Mouse (Mus musculus) MEL (cell line): ENCODE data around the gene Psen1. TPM values are rescaled to one million over a fixed set of nuclear protein-coding genes. Genes with fewer than 3 reads are reported as not detected.

Experiments used
- DNase-seq: peaks from one replicate; pipeline ENCODE4 v3.0.0; 2011; ENCODE audit warnings: low read depth, low spot score
- H3K27ac ChIP-seq: 2 replicates; pipeline ENCODE4 v1.5.1; 2012; ENCODE audit warnings: low read depth, mild to moderate bottlenecking, control low read depth, low read length, moderate library complexity; ENCODE audit not compliant: control insufficient read depth
- H3K27me3 ChIP-seq, 2 experiments: fragments of 150-350 bp in 1 of 2; sonication (generic) in 1 of 2; 2 replicates each; pipeline ENCODE4 v1.6.1; 2012; ENCODE audit warnings: low read length in 2 of 2, mild to moderate bottlenecking in 2 of 2, improper control_type of control experiment in 1 of 2, moderate library complexity in 1 of 2; ENCODE audit not compliant: insufficient read depth in 2 of 2, control insufficient read depth in 1 of 2
- H3K36me3 ChIP-seq, 2 experiments: 2 replicates each; pipeline ENCODE4 v1.6.1; 2012 to 2014; ENCODE audit warnings: low read length in 2 of 2, improper control_type of control experiment in 1 of 2, inconsistent platforms in 1 of 2, mild to moderate bottlenecking in 1 of 2; ENCODE audit not compliant: insufficient read depth in 2 of 2, control insufficient read depth in 1 of 2
- H3K4me1 ChIP-seq, 2 experiments: fragments of 150-350 bp in 1 of 2; sonication (generic) in 1 of 2; 2 replicates each; pipeline ENCODE4 v1.6.1; 2012; ENCODE audit warnings: low read length in 2 of 2, improper control_type of control experiment in 1 of 2, mild to moderate bottlenecking in 1 of 2; ENCODE audit not compliant: insufficient read depth in 2 of 2, control insufficient read depth in 1 of 2
- H3K4me3 ChIP-seq, 2 experiments: fragments of 150-350 bp in 1 of 2; sonication (generic) in 1 of 2; 2 replicates each; pipeline ENCODE4 v1.5.1; 2012; ENCODE audit warnings: low read depth in 2 of 2, low read length in 2 of 2, mild to moderate bottlenecking in 2 of 2, moderate library complexity in 2 of 2, control low read depth in 1 of 2, improper control_type of control experiment in 1 of 2; ENCODE audit not compliant: control insufficient read depth in 1 of 2, insufficient read depth in 1 of 2
- H3K79me2 ChIP-seq: 2 replicates; pipeline ENCODE4 v1.6.1; 2012; ENCODE audit warnings: mild to moderate bottlenecking, low read length, moderate library complexity; ENCODE audit not compliant: control insufficient read depth, poor library complexity, insufficient read depth
- H3K9ac ChIP-seq: 2 replicates; pipeline ENCODE4 v1.6.1; 2012; ENCODE audit warnings: low read depth, mild to moderate bottlenecking, control low read depth, low read length, moderate library complexity; ENCODE audit not compliant: control insufficient read depth, poor library complexity, severe bottlenecking
- H3K9me3 ChIP-seq: fragments of 150-350 bp; sonication (generic); replicated peaks from 2 replicates; pipeline ENCODE4 v1.6.1; 2012; ENCODE audit warnings: mild to moderate bottlenecking, low read length, improper control_type of control experiment, moderate library complexity; ENCODE audit not compliant: insufficient read depth
- BHLHE40 ChIP-seq: IDR thresholded peaks from 2 replicates; pipeline ENCODE4 v1.6.1; 2012; ENCODE audit warnings: low read depth, mild to moderate bottlenecking, inconsistent platforms, low read length, improper control_type of control experiment, borderline replicate concordance
- CHD1 ChIP-seq: IDR thresholded peaks from 2 replicates; pipeline ENCODE4 v1.6.1; 2012; ENCODE audit warnings: low read depth, mild to moderate bottlenecking, inconsistent platforms, low read length, improper control_type of control experiment
- CHD2 ChIP-seq: IDR thresholded peaks from 2 replicates; pipeline ENCODE4 v1.6.1; 2011; ENCODE audit warnings: low read length, improper control_type of control experiment
- E2F4 ChIP-seq: IDR thresholded peaks from 2 replicates; pipeline ENCODE4 v1.6.1; 2011; ENCODE audit warnings: low read depth, low read length, improper control_type of control experiment, borderline replicate concordance
- ELF1 ChIP-seq: IDR thresholded peaks from 2 replicates; pipeline ENCODE4 v1.6.1; 2014; ENCODE audit warnings: low read depth, mild to moderate bottlenecking, inconsistent platforms, low read length, improper control_type of control experiment, moderate library complexity
- ETS1 ChIP-seq: IDR thresholded peaks from 2 replicates; pipeline ENCODE4 v1.6.1; 2012; ENCODE audit warnings: low read depth, mild to moderate bottlenecking, inconsistent platforms, low read length, improper control_type of control experiment, moderate library complexity
- GATA1 ChIP-seq: IDR thresholded peaks from 2 replicates; pipeline ENCODE4 v1.6.1; 2011; ENCODE audit warnings: low read depth, low read length, improper control_type of control experiment
- HCFC1 ChIP-seq: IDR thresholded peaks from 2 replicates; pipeline ENCODE4 v1.6.1; 2012; ENCODE audit warnings: low read depth, mild to moderate bottlenecking, inconsistent platforms, low read length, improper control_type of control experiment, moderate library complexity
- JUND ChIP-seq: IDR thresholded peaks from 2 replicates; pipeline ENCODE4 v1.6.1; 2011; ENCODE audit warnings: low read depth, mild to moderate bottlenecking, improper control_type of control experiment, low read length
- MXI1 ChIP-seq: IDR thresholded peaks from 2 replicates; pipeline ENCODE4 v1.6.1; 2011; ENCODE audit warnings: mild to moderate bottlenecking, low read depth, low read length, improper control_type of control experiment
- MYB ChIP-seq: IDR thresholded peaks from 2 replicates; pipeline ENCODE4 v1.6.1; 2011; ENCODE audit warnings: mild to moderate bottlenecking, low read depth, low read length, improper control_type of control experiment
- MYC ChIP-seq: IDR thresholded peaks from 2 replicates; pipeline ENCODE4 v1.6.1; 2011; ENCODE audit warnings: low read depth, mild to moderate bottlenecking, low read length, improper control_type of control experiment, moderate library complexity
- NELFE ChIP-seq: IDR thresholded peaks from 2 replicates; pipeline ENCODE4 v1.6.1; 2011; ENCODE audit warnings: low read depth, low read length, improper control_type of control experiment
- NRF1 ChIP-seq: IDR thresholded peaks from 2 replicates; pipeline ENCODE4 v1.6.1; 2014; ENCODE audit warnings: low read depth, mild to moderate bottlenecking, inconsistent platforms, low read length, improper control_type of control experiment, moderate library complexity; ENCODE audit not compliant: poor library complexity, insufficient read depth, severe bottlenecking
- POLR2A ChIP-seq, 2 experiments: IDR thresholded peaks; 2 replicates each; pipeline ENCODE4 v1.6.1; 2011 to 2012; ENCODE audit warnings: low read length in 2 of 2, mild to moderate bottlenecking in 2 of 2, control low read depth in 1 of 2, improper control_type of control experiment in 1 of 2, low read depth in 1 of 2, moderate library complexity in 1 of 2; ENCODE audit not compliant: control insufficient read depth in 1 of 2, insufficient read depth in 1 of 2, poor library complexity in 1 of 2
- POLR2AphosphoS2 ChIP-seq: IDR thresholded peaks from 2 replicates; pipeline ENCODE4 v1.6.1; 2011; ENCODE audit warnings: low read length, improper control_type of control experiment
- RAD21 ChIP-seq: IDR thresholded peaks from 2 replicates; pipeline ENCODE4 v1.6.1; 2011; ENCODE audit warnings: mild to moderate bottlenecking, low read depth, low read length, improper control_type of control experiment
- RCOR1 ChIP-seq: IDR thresholded peaks from 2 replicates; pipeline ENCODE4 v1.6.1; 2012; ENCODE audit warnings: low read depth, mild to moderate bottlenecking, inconsistent platforms, low read length, improper control_type of control experiment
- SMC3 ChIP-seq: IDR thresholded peaks from 2 replicates; pipeline ENCODE4 v1.6.1; 2011; ENCODE audit warnings: low read depth, low read length, improper control_type of control experiment
- TBP ChIP-seq: IDR thresholded peaks from 2 replicates; pipeline ENCODE4 v1.8.0; 2011; ENCODE audit warnings: low read depth, low read length, improper control_type of control experiment
- TCF12 ChIP-seq: IDR thresholded peaks from 2 replicates; pipeline ENCODE4 v1.6.1; 2014; ENCODE audit warnings: low read depth, mild to moderate bottlenecking, inconsistent platforms, low read length, improper control_type of control experiment, moderate library complexity
- USF2 ChIP-seq, 2 experiments: IDR thresholded peaks; 2 replicates each; pipeline ENCODE4 v1.6.1; 2011 to 2012; ENCODE audit warnings: improper control_type of control experiment in 2 of 2, low read length in 2 of 2, borderline replicate concordance in 1 of 2, inconsistent platforms in 1 of 2, low read depth in 1 of 2, mild to moderate bottlenecking in 1 of 2; ENCODE audit not compliant: insufficient read depth in 1 of 2
- ZC3H11A ChIP-seq: IDR thresholded peaks from 2 replicates; pipeline ENCODE4 v1.6.1; 2012; ENCODE audit warnings: low read depth, mild to moderate bottlenecking, inconsistent platforms, low read length, improper control_type of control experiment
- ZKSCAN1 ChIP-seq: IDR thresholded peaks from 2 replicates; pipeline ENCODE4 v1.6.1; 2012; ENCODE audit warnings: low read depth, mild to moderate bottlenecking, inconsistent platforms, low read length, improper control_type of control experiment, moderate library complexity
- ZNF384 ChIP-seq: IDR thresholded peaks from 2 replicates; pipeline ENCODE4 v1.6.1; 2012; ENCODE audit warnings: low read depth, mild to moderate bottlenecking, inconsistent platforms, low read length, improper control_type of control experiment
- polyA plus RNA-seq, 2 experiments: library from polyadenylated mRNA; stranded (reverse) in 1 of 2; unstranded in 1 of 2; fragments of >175 nt in 1 of 2; fragments of >200 nt in 1 of 2; gene quantifications; 2 replicates each; pipeline versions ENCODE4 v1.2.1 to v1.2.4; 2012; ENCODE audit warnings: low replicate concordance in 2 of 2, low read depth in 1 of 2; ENCODE audit not compliant: insufficient read length in 2 of 2, insufficient read depth in 1 of 2, missing spikeins in 1 of 2
- total RNA-seq: library from RNA; depleted of rRNA; stranded (reverse); fragments of 300-350 nt; gene quantifications from 2 replicates; pipeline ENCODE4 v1.2.3, GENCODE M21; 2012

Psen1 gene
- total and polyA plus RNA-seq, 3 experiments: 45.4 to 63.5 TPM; not detected in 1

- H3K79me2 ChIP-seq: peaks cover 70% of the 10 kb centered on the region
- no peak for DNase-seq
- no peak overlapping the region for H3K4me3 ChIP-seq
- H3K27ac ChIP-seq: no peak overlapping the region
- H3K9ac ChIP-seq: no peak overlapping the region
- H3K9me3 ChIP-seq: no peaks in the 10 kb centered on the region
- H3K27me3 ChIP-seq: no peaks in the 10 kb centered on the region
- no peak for TF ChIP-seq NELFE
- TF ChIP-seq CHD2: no peak
- no peak for TF ChIP-seq ELF1
- TF ChIP-seq NRF1: no peak
- TF ChIP-seq RAD21: no peak
- no peak for TF ChIP-seq JUND
- no peaks in the 10 kb centered on the region; a peak in 1 of 4 replicates for H3K4me1 ChIP-seq
- H3K36me3 ChIP-seq: peaks cover 0 to 4% of the 10 kb centered on the region in 2 experiments; a peak in 2 of 4 replicates
Observed at GRCm38 (mm10) chr12:83694011-83694410, 6.1 kb downstream of the Psen1 start.

- TF ChIP-seq MYB: no peak
- no peak for TF ChIP-seq ZC3H11A
- TF ChIP-seq POLR2AphosphoS2: no peak
- TF ChIP-seq NRF1: no peak
- no peak for TF ChIP-seq BHLHE40
- TF ChIP-seq ZKSCAN1: no peak
- TF ChIP-seq SMC3: no peak
- Histone ChIP-seq H3K27ac (no peak overlapping the region), H3K79me2 (peaks cover 68% of the 10 kb centered on the region), H3K9ac (no peak overlapping the region), H3K27me3 (no peaks in the 10 kb centered on the region), H3K9me3 (no peaks in the 10 kb centered on the region), H3K36me3 (peaks cover 0 to 3% of the 10 kb centered on the region in 2 experiments; a peak in 2 of 4 replicates), H3K4me3 (no peak overlapping the region), H3K4me1 (no peaks in the 10 kb centered on the region; a peak in 1 of 4 replicates)
- no peak for DNase-seq
Observed at GRCm38 (mm10) chr12:83694669-83695068, 6.7 kb downstream of the Psen1 start.

DNA sequence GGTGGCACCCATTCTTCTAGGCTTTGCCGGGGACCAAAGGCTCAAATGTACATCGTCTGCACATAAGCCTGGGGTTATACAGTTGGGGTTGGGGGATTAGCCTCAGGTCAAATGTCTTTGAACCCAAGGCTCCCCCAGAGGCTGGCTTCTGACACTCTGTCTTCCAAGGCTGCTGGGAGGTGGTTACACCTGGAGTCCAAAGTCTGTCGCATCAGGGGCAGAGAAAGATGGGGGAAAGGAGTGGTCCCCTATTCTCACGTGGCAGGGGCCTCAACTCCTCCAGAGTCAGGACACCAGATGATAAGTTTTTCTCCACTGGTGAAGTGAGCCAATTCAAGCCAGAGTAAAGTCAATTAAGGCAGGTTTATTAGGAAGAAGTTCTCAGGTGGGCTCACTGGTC is 10.7 kb downstream of the Psen1 start:
- TF ChIP-seq NRF1: no peak
- TF ChIP-seq TCF12: no peak
- no peak for TF ChIP-seq RAD21
- no peak for TF ChIP-seq ZNF384
- no peak for TF ChIP-seq POLR2A (IDR thresholded peaks at IDR 0.05; ENCODE audit: control insufficient read depth in 1 of 2, insufficient read depth in 1 of 2, low read depth in 1 of 2, low read length in 2 of 2, poor library complexity in 1 of 2)
- TF ChIP-seq GATA1: no peak
- TF ChIP-seq ETS1: no peak
- no peak for TF ChIP-seq CHD1
- TF ChIP-seq E2F4: no peak
- TF ChIP-seq TBP: no peak
- no peak for TF ChIP-seq POLR2AphosphoS2
- TF ChIP-seq NELFE: no peak
- TF ChIP-seq JUND: no peak
- no peak for TF ChIP-seq HCFC1
- TF ChIP-seq MYC: no peak
- TF ChIP-seq ELF1: no peak
- TF ChIP-seq RCOR1: no peak
- TF ChIP-seq USF2 (IDR thresholded peaks at IDR 0.05; ENCODE audit: borderline replicate concordance in 1 of 2, insufficient read depth in 1 of 2, low read depth in 1 of 2, low read length in 2 of 2): no peak
- no peak for TF ChIP-seq MXI1
- no peak for TF ChIP-seq BHLHE40
- Histone ChIP-seq H3K9ac (no peak overlapping the region), H3K27ac (no peak overlapping the region), H3K4me1 (no peaks in the 10 kb centered on the region), H3K79me2 (peaks cover 39% of the 10 kb centered on the region), H3K27me3 (no peaks in the 10 kb centered on the region), H3K4me3 (no peak overlapping the region), H3K36me3 (peaks cover 4 to 6% of the 10 kb centered on the region in 2 experiments; a peak in 3 of 4 replicates), H3K9me3 (no peaks in the 10 kb centered on the region)
- no peak for DNase-seq
